ENCODE assay signal across 8 mouse cellular contexts in genomic region chr4:43959523-43960179, GRCm38 (mm10). TPM values are rescaled to one million over a fixed set of nuclear protein-coding genes. Genes with fewer than 3 reads are reported as not detected.
A peak's percentile ranks its signal among the peaks of the same experiment; 100 is the strongest.
DNase-seq lines count a peak whose midpoint lies in the region; ATAC-seq and TF ChIP-seq lines count a peak whose summit lies in the region.
"Had no signal": no experiment of that assay in that cellular context is flagged by ENCODE, and none has a peak within 500 bp of the region (broad histone marks: within the 10 kb centered on the region; RNA-seq: fewer than 3 reads in every experiment).

No protein-coding gene starts in this region.

- TF ChIP-seq POLR2A in spleen, adult 2 months (IDR thresholded peaks at IDR 0.05; ENCODE audit: low read depth, low read length), result no peak
- no peak for TF ChIP-seq POLR2A in limb, embryonic 14.5 days (IDR thresholded peaks at IDR 0.05; ENCODE audit: borderline replicate concordance, extremely low read depth, insufficient read depth, insufficient read length)

- H3K4me2 ChIP-seq in embryonic facial prominence, embryonic 14.5 days (ENCODE audit: low read depth, low read length), result peak overlapping the region; percentile 95
- H3K4me2 ChIP-seq in limb, embryonic 14.5 days (replicated peaks; ENCODE audit: low read depth, low read length, severe bottlenecking), result peak overlapping the region; percentile 64; the same call in 1 of the 2 replicates

- H3K27me3 ChIP-seq in spleen, adult 2 months (ENCODE audit: control insufficient read depth, insufficient read depth, low read length), result no peaks in the 10 kb centered on the region
- H3K27me3 ChIP-seq in embryonic facial prominence, embryonic 14.5 days (replicated peaks; ENCODE audit: control insufficient read depth, insufficient read depth, low read length), result no peaks in the 10 kb centered on the region
- no peaks in the 10 kb centered on the region for H3K27me3 ChIP-seq in limb, embryonic 14.5 days (ENCODE audit: control insufficient read depth, insufficient read depth, low read length)
- H3K27me3 ChIP-seq in splenic B cell, adult 2 months (ENCODE audit: control insufficient read depth, insufficient read depth, low read length, poor library complexity, severe bottlenecking), result no peaks in the 10 kb centered on the region

- no peaks in the 10 kb centered on the region for H3K36me3 ChIP-seq in spleen, adult 2 months (ENCODE audit: control insufficient read depth, insufficient read depth, low read length)
- no peaks in the 10 kb centered on the region for H3K36me3 ChIP-seq in embryonic facial prominence, embryonic 14.5 days (ENCODE audit: control insufficient read depth, insufficient read depth, low read length)
- H3K36me3 ChIP-seq in limb, embryonic 14.5 days (ENCODE audit: control insufficient read depth, insufficient read depth, low read length), result no peaks in the 10 kb centered on the region
- no peaks in the 10 kb centered on the region for H3K36me3 ChIP-seq in splenic B cell, adult 2 months (ENCODE audit: control insufficient read depth, insufficient read depth, low read length, poor library complexity, severe bottlenecking)

- H3K4me1 ChIP-seq in spleen, adult 2 months (ENCODE audit: control insufficient read depth, insufficient read depth, insufficient read length), result peaks cover 28% of the 10 kb centered on the region
- peaks cover 11% of the 10 kb centered on the region; the same call in 1 of the 2 replicates for H3K4me1 ChIP-seq in embryonic facial prominence, embryonic 14.5 days (ENCODE audit: control insufficient read depth, insufficient read depth, low read length)
- H3K4me1 ChIP-seq in limb, embryonic 14.5 days (ENCODE audit: control insufficient read depth, insufficient read depth, low read length), result peaks cover 15% of the 10 kb centered on the region

- no peak for DNase-seq in spleen, adult 2 months (ENCODE audit: low read depth in 1 of 2, low spot score in 2 of 2)
- no peak for DNase-seq in spleen, postnatal 36 days (ENCODE audit: low spot score in 2 of 2)
- DNase-seq in embryonic facial prominence, embryonic 14.5 days (ENCODE audit: low spot score), result no peak
- DNase-seq in limb, embryonic 14.5 days (ENCODE audit: low spot score), result no peak
- DNase-seq in splenic B cell, adult 2 months (ENCODE audit: low read depth, low spot score), result peak; percentile 52
- DNase-seq in urinary bladder, adult 2 months (ENCODE audit: low spot score), result no peak
- no peak for DNase-seq in T-cell, adult 2 months (ENCODE audit: low spot score)
- DNase-seq: right cerebral cortex, postnatal 14 days had no signal

- H3K27ac ChIP-seq in spleen, adult 2 months (ENCODE audit: insufficient read depth, low read length), result peak overlapping the region; percentile 71
- H3K27ac ChIP-seq in embryonic facial prominence, embryonic 14.5 days (replicated peaks; ENCODE audit: low read depth, low read length), result 0 out of 2 replicates have a peak overlapping the region, but pooled peaks have one; percentile 10
- no peak overlapping the region for H3K27ac ChIP-seq in limb, embryonic 14.5 days (replicated peaks; ENCODE audit: low read depth, low read length)

- H3K4me3 ChIP-seq in spleen, adult 2 months (ENCODE audit: extremely low read depth, insufficient read depth, insufficient read length), result peak overlapping the region; percentile 24; the same call in 1 of the 2 replicates
- no peak overlapping the region for H3K4me3 ChIP-seq in embryonic facial prominence, embryonic 14.5 days (ENCODE audit: low read depth, low read length)
- no peak overlapping the region for H3K4me3 ChIP-seq in limb, embryonic 14.5 days (replicated peaks; ENCODE audit: low read length)

- no peak for TF ChIP-seq CTCF in spleen, adult 2 months (IDR thresholded peaks at IDR 0.05; ENCODE audit: extremely low read depth, insufficient read depth, insufficient read length, insufficient replicate concordance)

- 15% methylated on average over 9 of the region's 9 CpGs for WGBS in spleen, adult 2 months
- 56% methylated on average over 9 of the region's 9 CpGs for WGBS in embryonic facial prominence, embryonic 14.5 days
- 59% methylated on average over 9 of the region's 9 CpGs for WGBS in limb, embryonic 14.5 days

- no peaks in the 10 kb centered on the region for H3K9me3 ChIP-seq in embryonic facial prominence, embryonic 14.5 days (ENCODE audit: control insufficient read depth, low read length)
- no peaks in the 10 kb centered on the region for H3K9me3 ChIP-seq in limb, embryonic 14.5 days (ENCODE audit: control insufficient read depth, low read length)

- no peak for ATAC-seq in embryonic facial prominence, embryonic 14.5 days (ENCODE audit: low read depth)
- no peak for ATAC-seq in limb, embryonic 14.5 days (ENCODE audit: low FRiP score, low read depth)

- peak overlapping the region; percentile 34; the same call in 1 of the 2 replicates for H3K9ac ChIP-seq in embryonic facial prominence, embryonic 14.5 days (ENCODE audit: low read depth, low read length)
- no peak overlapping the region for H3K9ac ChIP-seq in limb, embryonic 14.5 days (ENCODE audit: low read depth, low read length, severe bottlenecking)

RNA-seq across cellular contexts. Expression of gene Glipr2, which starts 2.5 kb away (rescaled TPM):
- 13.7 and 19.8 TPM in 2 replicates for polyA plus RNA-seq in spleen, adult 2 months (2012; rRNA removed)
- polyA plus RNA-seq in embryonic facial prominence, embryonic 14.5 days (2014; fragmentation: Nextera tagmentation; extraction: Ambion mirVana), result 121 and 129 TPM in 2 replicates
- 67.0 and 71.9 TPM in 2 replicates for polyA plus RNA-seq in limb, embryonic 14.5 days (2012; rRNA removed)
- polyA plus RNA-seq in limb, embryonic 14.5 days (2014; fragmentation: Nextera tagmentation; extraction: Ambion mirVana), result 108 and 121 TPM in 2 replicates
- 24.2 and 24.7 TPM in 2 replicates for polyA plus RNA-seq in urinary bladder, adult 2 months (2012; rRNA removed)

RNA-seq across cellular contexts. Expression of gene Ccin, which starts 23.6 kb away (rescaled TPM):
- polyA plus RNA-seq in spleen, adult 2 months (2012; rRNA removed), result 0.04 and 0.12 TPM in 2 replicates
- polyA plus RNA-seq in embryonic facial prominence, embryonic 14.5 days (2014; fragmentation: Nextera tagmentation; extraction: Ambion mirVana), result not detected in 2 replicates
- 0.36 and 0.44 TPM in 2 replicates for polyA plus RNA-seq in limb, embryonic 14.5 days (2012; rRNA removed)
- polyA plus RNA-seq in limb, embryonic 14.5 days (2014; fragmentation: Nextera tagmentation; extraction: Ambion mirVana), result 0.10 TPM in 1 of 2 replicates, not detected in the other
- polyA plus RNA-seq in urinary bladder, adult 2 months (2012; rRNA removed), result 0.04 and 0.07 TPM in 2 replicates

RNA-seq across cellular contexts. Expression of gene Clta, which starts 44.6 kb away (rescaled TPM):
- 183 and 235 TPM in 2 replicates for polyA plus RNA-seq in spleen, adult 2 months (2012; rRNA removed)
- 254 and 258 TPM in 2 replicates for polyA plus RNA-seq in embryonic facial prominence, embryonic 14.5 days (2014; fragmentation: Nextera tagmentation; extraction: Ambion mirVana)
- 278 and 361 TPM in 2 replicates for polyA plus RNA-seq in limb, embryonic 14.5 days (2012; rRNA removed)
- polyA plus RNA-seq in limb, embryonic 14.5 days (2014; fragmentation: Nextera tagmentation; extraction: Ambion mirVana), result 252 and 264 TPM in 2 replicates
- polyA plus RNA-seq in urinary bladder, adult 2 months (2012; rRNA removed), result 300 and 319 TPM in 2 replicates
